Mouse (Mus musculus): ENCODE measurements around the gene Xirp2. TPM values are rescaled to one million over a fixed set of nuclear protein-coding genes. Genes with fewer than 3 reads are reported as not detected.

Gene Xirp2
- polyA plus RNA-seq (2017; shearing (Covaris generic)): under 1 TPM in 1 of 2 experiments, not detected in 1; 0.04 TPM

DNA sequence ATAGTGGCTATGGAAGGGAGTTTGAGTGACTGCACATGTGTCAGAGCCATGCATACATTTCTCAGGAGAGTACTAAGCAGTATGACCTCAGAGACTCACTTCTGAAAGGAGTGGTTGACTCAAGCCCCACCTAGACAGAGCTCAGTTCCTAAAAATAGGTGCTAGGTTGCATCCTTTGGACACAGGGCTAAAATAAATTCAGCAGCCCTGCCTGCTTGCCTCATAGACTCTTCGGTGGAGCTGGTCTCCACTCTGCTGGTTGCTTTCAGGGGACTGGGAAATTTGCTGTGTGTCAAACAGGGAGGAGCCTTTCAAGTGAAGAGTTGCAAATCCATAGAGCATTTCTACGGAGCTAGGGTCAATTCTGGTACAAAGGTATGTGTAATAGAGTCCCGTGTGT lies at the start of gene Xirp2:
Gene Xirp2 (plus strand): TSS at position 223 of the 400 bp plus-strand sequence.

GRCm38 (mm10) chr2:67413425-67413824 lies 32.4 kb upstream of the Xirp2 start, which contains the start of gene Gm21830:
TSS of gene Gm21830 (plus strand) at chr2:67413725.

GRCm38 (mm10) chr2:67433081-67433480 lies 12.7 kb upstream of the Xirp2 start, which contains the start of gene Gm26727:
TSS of gene Gm26727 (minus strand) at chr2:67433181.

DNA sequence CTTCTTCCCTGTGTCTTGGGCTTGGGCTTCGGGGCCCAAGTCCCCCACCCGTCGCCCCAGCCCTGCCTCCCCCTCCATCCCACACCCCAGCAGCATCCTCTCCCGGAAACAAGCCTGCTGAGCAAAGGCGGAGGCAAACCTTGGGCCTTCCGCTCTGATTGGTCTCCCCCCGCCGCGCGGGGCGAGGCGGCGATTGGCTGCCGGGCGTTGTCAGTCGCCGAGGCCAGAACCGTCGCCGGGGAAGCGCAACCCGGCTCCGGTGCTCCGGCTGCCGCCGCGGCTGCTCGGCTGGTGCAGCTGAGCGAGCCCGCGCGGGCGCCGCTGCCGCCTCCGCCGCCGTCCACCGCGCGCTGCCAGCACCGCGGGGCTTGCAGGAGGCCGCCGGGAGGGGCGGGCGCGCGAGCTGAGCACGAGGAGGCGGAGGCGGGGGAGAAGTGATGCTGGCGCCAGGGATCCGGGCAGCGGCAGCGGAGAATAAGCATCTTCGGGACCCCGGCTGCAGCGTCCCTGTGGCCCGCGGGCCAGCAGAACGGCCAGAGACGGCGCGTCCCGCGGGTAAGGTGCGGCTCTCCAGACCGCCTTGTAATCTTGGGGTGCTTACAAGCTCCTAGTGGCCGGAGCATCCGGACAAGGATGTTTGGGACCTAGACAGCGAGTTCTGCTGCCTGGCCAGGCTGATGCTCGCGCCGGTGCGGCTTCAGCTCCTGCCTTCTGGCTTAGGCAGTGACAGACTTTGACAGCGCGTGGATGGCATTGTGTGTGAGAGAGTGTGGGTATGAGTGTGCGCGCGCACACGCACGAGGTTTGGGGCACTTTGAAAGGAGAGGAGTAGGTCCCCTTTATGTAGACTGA lies 119.9 kb downstream of the Xirp2 start, which contains the start of gene B3galt1:
Gene B3galt1 (plus strand): TSS at position 392 of the 852 bp plus-strand sequence.

Other genes with a start within 250 kb of the Xirp2 start
- not detected for gene Gm21830, start 32.3 kb upstream of the Xirp2 start, polyA plus RNA-seq (2017; shearing (Covaris generic))
- not detected for gene Gm26727, start 12.8 kb upstream of the Xirp2 start, polyA plus RNA-seq (2017; shearing (Covaris generic))
- gene B3galt1, start 119.9 kb downstream of the Xirp2 start, polyA plus RNA-seq (2017; shearing (Covaris generic)): under 1 TPM in 1 of 2 experiments, not detected in 1; 0.61 TPM

All from activated CD4-positive, CD25-positive, alpha-beta regulatory T cell (primary cell).